Mouse (Mus musculus) embryonic facial prominence, embryonic 12.5 days (tissue): ENCODE data around the gene Hdac10. TPM values are rescaled to one million over a fixed set of nuclear protein-coding genes. Genes with fewer than 3 reads are reported as not detected.

ENCODE experiments used
- ATAC-seq: fragments of 200-750 bp; cut with Nextera tagmentation; 2 replicates; pipeline ENCODE4 v1.8.0; 2017; ENCODE audit not compliant: insufficient number of reproducible peaks, insufficient read depth, low FRiP score, low TSS enrichment
- H3K27ac ChIP-seq: fragments of 300-500 bp; sonication (generic); 2 replicates; pipeline ENCODE4 v1.5.1; 2016; ENCODE audit warnings: mild to moderate bottlenecking
- H3K27me3 ChIP-seq: fragments of 300-500 bp; sonication (generic); 2 replicates; pipeline ENCODE4 v1.6.1; 2016; ENCODE audit warnings: mild to moderate bottlenecking, moderate library complexity
- H3K36me3 ChIP-seq: fragments of 300-500 bp; sonication (generic); 2 replicates; pipeline ENCODE4 v1.6.1; 2016; ENCODE audit warnings: mild to moderate bottlenecking
- H3K4me1 ChIP-seq: fragments of 300-500 bp; sonication (generic); 2 replicates; pipeline ENCODE4 v1.6.1; 2016
- H3K4me2 ChIP-seq: fragments of 300-500 bp; sonication (generic); replicated peaks from 2 replicates; pipeline ENCODE4 v1.6.1; 2016; ENCODE audit warnings: mild to moderate bottlenecking, moderate library complexity
- H3K4me3 ChIP-seq: fragments of 300-500 bp; sonication (generic); 2 replicates; pipeline ENCODE4 v1.5.1; 2016; ENCODE audit warnings: mild to moderate bottlenecking
- H3K9ac ChIP-seq: fragments of 300-500 bp; sonication (generic); 2 replicates; pipeline ENCODE4 v1.6.1; 2016; ENCODE audit warnings: mild to moderate bottlenecking, moderate library complexity
- H3K9me3 ChIP-seq: fragments of 300-500 bp; sonication (generic); 2 replicates; pipeline ENCODE4 v1.6.1; 2016; ENCODE audit warnings: mild to moderate bottlenecking, moderate library complexity
- WGBS: fragments of 180-500 bp; shearing (Covaris S2); methylation state at CpG from one replicate; pipeline ENCODE4 v1.1.7; 2016; 5-methylcytosine and 5-hydroxymethylcytosine counted together
- polyA plus RNA-seq: library from polyadenylated mRNA; unstranded; fragments of >200 nt; fragmentation: Nextera tagmentation; extraction: Ambion mirVana; gene quantifications from 2 replicates; pipeline ENCODE4 v1.2.1, GENCODE M21; 2016

Gene Hdac10
- polyA plus RNA-seq, 1 experiment from 2014 or later, result 20.1 TPM

DNA sequence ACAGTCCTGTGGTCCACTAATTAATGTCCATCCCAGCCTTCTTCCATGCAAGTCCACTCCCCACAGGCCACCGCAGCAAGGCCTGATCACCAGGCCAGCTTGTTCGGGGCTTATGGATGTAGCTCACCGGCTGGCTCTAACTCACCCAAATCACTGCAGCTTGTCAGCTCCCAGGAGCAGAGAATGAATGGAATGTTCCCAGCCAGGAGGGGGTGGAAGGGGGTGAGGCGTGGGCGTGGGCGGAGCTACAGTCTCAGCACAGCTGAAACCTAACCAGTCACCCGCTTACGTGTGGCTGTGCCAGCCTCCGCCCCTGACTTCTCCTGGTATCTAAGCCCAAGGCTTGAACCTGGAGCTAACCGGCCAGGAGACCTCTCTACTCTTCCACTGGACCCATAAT lies 40.9 kb upstream of the Hdac10 start:
- Histone ChIP-seq H3K4me1 (peaks cover 51% of the 10 kb centered on the region), H3K27ac (peak overlapping the region; percentile 84), H3K4me3 (0 out of 2 replicates have a peak overlapping the region, but pooled peaks have one; percentile 3), H3K27me3 (no peaks in the 10 kb centered on the region), H3K9me3 (no peaks in the 10 kb centered on the region), H3K9ac (peak overlapping the region; percentile 43), H3K36me3 (peaks cover 46% of the 10 kb centered on the region), H3K4me2 (peak overlapping the region; percentile 39)
- 5% methylated on average over 10 of the region's 10 CpGs for WGBS
- ATAC-seq, result peak; percentile 64

DNA sequence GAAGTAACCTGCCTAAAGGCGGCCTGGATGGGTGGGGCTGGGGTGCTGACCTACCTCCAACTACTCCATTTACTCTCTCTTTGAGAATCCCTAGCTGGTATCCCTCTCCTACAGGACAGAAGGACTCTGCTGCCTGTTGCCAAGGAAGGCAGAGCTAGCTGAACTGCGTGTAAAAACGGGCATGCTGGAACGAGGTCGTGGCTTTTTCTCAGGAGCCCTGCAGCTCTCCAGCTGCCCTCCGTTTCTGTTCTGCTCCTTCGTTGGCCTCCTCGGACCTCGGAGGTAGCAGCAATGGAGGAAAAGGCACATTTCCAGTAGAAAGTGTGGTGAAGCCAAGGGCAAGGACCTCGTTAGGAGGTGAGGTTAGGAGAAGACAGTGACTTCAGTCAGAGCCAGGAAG lies 40.4 kb upstream of the Hdac10 start:
- H3K27ac ChIP-seq, result peak overlapping the region; percentile 84
- peak overlapping the region; percentile 39 for H3K4me2 ChIP-seq
- WGBS, result 54% methylated on average over 10 of the region's 10 CpGs
- H3K9me3 ChIP-seq, result no peaks in the 10 kb centered on the region
- peaks cover 46% of the 10 kb centered on the region for H3K4me1 ChIP-seq
- no peak overlapping the region; the same call in 1 of the 2 replicates for H3K9ac ChIP-seq
- 0 out of 2 replicates have a peak overlapping the region, but pooled peaks have one; percentile 3 for H3K4me3 ChIP-seq
- peaks cover 51% of the 10 kb centered on the region for H3K36me3 ChIP-seq
- no peaks in the 10 kb centered on the region for H3K27me3 ChIP-seq
- no peak for ATAC-seq

DNA sequence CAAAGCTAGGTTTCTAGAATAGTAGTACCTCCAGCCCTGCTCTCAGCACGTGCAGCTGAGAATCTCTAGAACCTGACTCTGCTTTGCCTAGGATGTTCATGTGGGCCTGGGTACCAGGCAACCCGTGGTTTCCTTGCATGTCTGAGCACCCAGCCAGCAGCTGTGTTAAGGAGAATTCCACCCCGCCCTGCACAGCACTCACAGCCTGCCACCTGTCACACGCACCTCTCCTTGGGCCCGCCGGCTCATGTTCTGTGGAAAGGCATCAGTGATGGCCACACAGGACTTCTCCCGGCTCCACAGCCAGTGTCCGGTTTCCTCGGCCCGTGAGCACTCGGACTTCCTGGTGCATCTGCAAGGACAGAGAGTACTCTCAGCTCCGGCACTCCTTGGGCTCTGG lies 37.0 kb upstream of the Hdac10 start:
- no peak overlapping the region for H3K27ac ChIP-seq
- no peak overlapping the region for H3K4me2 ChIP-seq
- 91% methylated on average over 12 of the region's 12 CpGs for WGBS
- H3K27me3 ChIP-seq, result no peaks in the 10 kb centered on the region
- ATAC-seq, result no peak
- H3K9ac ChIP-seq, result no peak overlapping the region
- peaks cover 18% of the 10 kb centered on the region for H3K4me1 ChIP-seq
- no peaks in the 10 kb centered on the region for H3K9me3 ChIP-seq
- H3K4me3 ChIP-seq, result no peak overlapping the region
- peaks cover 85% of the 10 kb centered on the region for H3K36me3 ChIP-seq

DNA sequence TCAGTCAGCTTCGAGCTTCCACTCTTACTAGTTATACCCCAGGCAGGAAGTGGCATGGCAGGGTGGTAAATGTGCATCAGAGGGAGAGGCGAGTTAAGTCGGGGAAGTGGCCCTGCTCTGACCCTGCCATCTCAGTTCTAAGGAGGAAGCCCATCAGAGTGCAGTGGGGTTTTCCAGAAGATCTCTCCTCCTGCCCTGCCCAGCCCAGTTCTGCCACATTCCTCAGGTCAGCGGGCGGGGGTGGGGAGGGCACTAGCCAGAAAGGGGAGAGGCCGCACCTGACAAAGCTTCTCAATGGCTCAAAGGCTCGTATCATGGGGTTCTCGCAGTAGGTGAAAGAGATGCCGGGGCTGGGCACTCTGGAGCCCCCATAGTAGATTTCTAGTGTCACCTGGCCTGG lies 32.9 kb upstream of the Hdac10 start:
- no peaks in the 10 kb centered on the region for H3K9me3 ChIP-seq
- H3K9ac ChIP-seq, result no peak overlapping the region
- H3K27ac ChIP-seq, result no peak overlapping the region
- no peak overlapping the region for H3K4me3 ChIP-seq
- peaks cover 100% of the 10 kb centered on the region for H3K36me3 ChIP-seq
- no peaks in the 10 kb centered on the region for H3K4me1 ChIP-seq
- no peak overlapping the region for H3K4me2 ChIP-seq
- ATAC-seq, result no peak
- 80% methylated on average over 9 of the region's 9 CpGs for WGBS
- no peaks in the 10 kb centered on the region for H3K27me3 ChIP-seq

DNA sequence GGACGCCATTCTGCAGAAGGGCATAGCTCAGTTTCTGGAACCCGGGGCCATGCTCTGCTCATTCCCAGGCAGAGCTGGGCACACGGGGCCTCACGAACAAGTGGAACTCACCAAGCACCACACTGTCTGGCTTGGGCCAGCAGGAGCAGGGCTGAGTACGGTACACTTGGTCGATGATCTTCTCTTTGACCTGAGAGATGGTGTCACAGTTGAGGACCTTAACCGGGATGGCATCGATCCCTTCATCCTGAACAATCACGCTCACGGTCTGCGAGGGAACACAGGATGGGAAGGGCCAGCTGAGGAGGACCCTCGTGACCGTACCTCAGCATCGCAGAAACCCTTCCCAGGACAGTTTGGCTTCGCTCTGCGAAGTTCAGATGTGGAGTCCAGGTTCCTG lies 30.0 kb upstream of the Hdac10 start:
- Histone ChIP-seq H3K36me3 (peaks cover 100% of the 10 kb centered on the region), H3K4me2 (no peak overlapping the region), H3K9ac (no peak overlapping the region), H3K9me3 (no peaks in the 10 kb centered on the region), H3K4me1 (no peaks in the 10 kb centered on the region), H3K27ac (no peak overlapping the region), H3K4me3 (no peak overlapping the region), H3K27me3 (no peaks in the 10 kb centered on the region)
- ATAC-seq, result no peak
- 96% methylated on average over 16 of the region's 16 CpGs for WGBS

DNA sequence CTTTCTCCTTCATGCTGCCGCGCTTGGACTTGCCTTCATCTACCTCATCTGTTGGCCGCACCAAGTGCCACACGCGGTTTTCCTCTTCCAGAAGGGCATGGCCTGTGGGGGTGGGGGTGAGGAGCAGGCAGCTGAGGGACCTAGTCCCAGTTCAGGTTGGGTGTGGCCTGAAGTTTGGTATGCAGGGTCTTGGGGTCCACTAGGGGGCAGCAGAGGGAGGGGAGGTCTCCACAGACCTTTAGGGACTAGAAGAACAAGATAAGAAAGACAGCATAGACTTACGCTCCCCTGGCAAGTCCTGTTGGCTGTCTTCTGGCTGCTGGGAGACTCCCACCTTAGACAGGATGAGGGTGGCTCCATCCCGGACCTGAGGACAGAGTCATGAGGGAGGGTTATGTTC lies 29.5 kb upstream of the Hdac10 start:
- Histone ChIP-seq H3K4me3 (no peak overlapping the region), H3K4me2 (no peak overlapping the region), H3K9me3 (no peaks in the 10 kb centered on the region), H3K9ac (no peak overlapping the region), H3K27ac (no peak overlapping the region), H3K4me1 (no peaks in the 10 kb centered on the region), H3K36me3 (peaks cover 97% of the 10 kb centered on the region), H3K27me3 (no peaks in the 10 kb centered on the region)
- no peak for ATAC-seq
- WGBS, result 67% methylated on average over 7 of the region's 7 CpGs

DNA sequence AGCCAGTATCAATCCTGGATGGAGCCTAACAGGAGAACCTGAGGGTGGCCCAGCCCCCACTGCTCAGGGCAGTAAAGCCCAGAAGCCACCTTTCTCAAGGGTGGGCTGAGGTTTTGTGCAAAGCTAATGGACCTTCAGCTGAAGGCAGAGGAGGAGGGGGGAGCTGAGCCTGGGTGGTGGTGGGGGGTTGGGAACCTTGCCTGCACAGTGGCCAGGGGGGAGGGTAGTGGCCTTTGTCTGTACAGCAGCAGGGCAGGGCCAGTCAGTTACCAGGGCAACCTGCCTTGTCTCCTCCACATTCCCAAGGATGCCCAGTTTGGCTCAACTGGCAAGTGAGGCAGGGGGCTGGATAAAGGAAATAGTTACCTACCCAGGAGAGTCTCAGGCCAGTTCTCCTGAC lies 23.8 kb upstream of the Hdac10 start:
- Histone ChIP-seq H3K4me2 (no peak overlapping the region), H3K27me3 (peaks cover 28% of the 10 kb centered on the region), H3K4me3 (no peak overlapping the region)

DNA sequence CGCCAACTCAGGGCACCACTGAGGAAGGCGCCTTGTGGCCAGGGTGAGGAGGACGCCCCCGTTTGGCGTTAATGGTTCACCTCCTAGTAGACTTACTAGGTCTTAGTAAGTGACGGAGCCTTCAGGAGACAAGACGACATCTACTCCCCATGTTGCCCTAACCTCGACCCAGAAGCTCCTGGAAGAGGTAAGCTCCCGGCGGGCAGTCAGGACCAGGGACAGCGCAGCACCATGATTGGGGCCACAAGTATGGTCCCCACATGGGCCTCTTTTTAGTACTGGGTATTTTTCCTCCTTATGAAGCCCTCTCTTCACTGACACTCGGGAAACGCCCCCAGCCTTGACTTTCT lies 21.5 kb upstream of the Hdac10 start:
- peaks cover 25% of the 10 kb centered on the region for H3K4me1 ChIP-seq
- peak overlapping the region; percentile 95 for H3K4me2 ChIP-seq
- WGBS, result 2% methylated on average over 13 of the region's 13 CpGs
- no peak for ATAC-seq
- peaks cover 51% of the 10 kb centered on the region for H3K27me3 ChIP-seq
- peak overlapping the region; percentile 66 for H3K4me3 ChIP-seq
- H3K27ac ChIP-seq, result 0 out of 2 replicates have a peak overlapping the region, but pooled peaks have one; percentile 69
- H3K36me3 ChIP-seq, result peaks cover 17% of the 10 kb centered on the region
- H3K9me3 ChIP-seq, result no peaks in the 10 kb centered on the region
- H3K9ac ChIP-seq, result no peak overlapping the region; the same call in 1 of the 2 replicates

More for the DNA sequence above, 23.8 kb upstream of the Hdac10 start:
- no peak for ATAC-seq
- H3K27ac ChIP-seq, result no peak overlapping the region
- peaks cover 40% of the 10 kb centered on the region for H3K36me3 ChIP-seq
- H3K4me1 ChIP-seq, result peaks cover 15% of the 10 kb centered on the region
- H3K9me3 ChIP-seq, result no peaks in the 10 kb centered on the region
- no peak overlapping the region for H3K9ac ChIP-seq

DNA sequence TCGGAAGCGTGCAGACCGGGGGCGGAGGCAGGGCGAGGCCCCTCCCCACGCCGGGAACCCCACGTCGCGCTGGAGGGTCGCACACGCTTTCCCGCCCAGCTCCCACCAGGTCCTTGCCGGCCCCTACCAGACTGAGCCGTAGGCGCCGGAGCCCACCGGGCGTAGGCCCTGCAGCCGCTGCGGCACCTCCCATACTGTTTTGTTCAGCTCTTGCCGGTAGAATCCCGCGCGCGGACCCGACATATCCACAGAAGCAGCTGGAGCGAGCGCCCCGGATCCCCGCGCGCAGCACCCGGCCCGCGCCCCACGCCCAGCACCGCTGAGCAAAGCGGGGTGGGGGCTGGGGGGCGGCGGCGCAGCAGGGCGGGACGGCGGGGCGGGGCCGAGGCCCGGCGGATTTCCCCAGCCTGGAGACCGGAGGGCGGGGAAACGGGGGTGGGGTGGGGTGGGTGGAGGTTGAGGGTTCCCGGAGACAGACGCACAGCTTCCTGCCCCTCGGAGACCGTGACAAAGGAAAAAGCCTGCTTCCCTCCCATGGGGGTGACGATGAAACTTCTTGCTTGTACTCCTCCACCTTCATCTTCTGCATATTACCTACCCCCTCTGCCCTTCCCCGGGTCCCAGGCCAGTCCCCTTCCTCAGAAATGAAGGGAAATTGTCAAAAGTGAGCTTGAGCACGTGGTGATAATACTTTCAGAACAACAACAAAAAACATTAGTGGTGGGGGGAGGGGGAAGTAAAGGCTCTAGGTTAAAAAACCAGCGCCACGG lies 21.0 kb upstream of the Hdac10 start, which contains the start of gene Mapk11:
Mapk11 (minus strand) TSS at position 358 of the 770 bp plus-strand sequence.
- H3K9me3 ChIP-seq, result no peaks in the 10 kb centered on the region
- WGBS, result under 1% methylated on average over 61 of the region's 61 CpGs
- peak within 1 kb of the TSS; percentile 69 for H3K27ac ChIP-seq
- peaks cover 54% of the 10 kb centered on the region for H3K27me3 ChIP-seq
- ATAC-seq, result peak; percentile 31; the same call in 1 of the 2 replicates
- H3K4me3 ChIP-seq, result peak within 1 kb of the TSS; percentile 66
- H3K36me3 ChIP-seq, result peaks cover 12% of the 10 kb centered on the region
- H3K4me1 ChIP-seq, result peaks cover 25% of the 10 kb centered on the region
- peak within 1 kb of the TSS; percentile 95 for H3K4me2 ChIP-seq
- H3K9ac ChIP-seq, result peak within 1 kb of the TSS; percentile 68

DNA sequence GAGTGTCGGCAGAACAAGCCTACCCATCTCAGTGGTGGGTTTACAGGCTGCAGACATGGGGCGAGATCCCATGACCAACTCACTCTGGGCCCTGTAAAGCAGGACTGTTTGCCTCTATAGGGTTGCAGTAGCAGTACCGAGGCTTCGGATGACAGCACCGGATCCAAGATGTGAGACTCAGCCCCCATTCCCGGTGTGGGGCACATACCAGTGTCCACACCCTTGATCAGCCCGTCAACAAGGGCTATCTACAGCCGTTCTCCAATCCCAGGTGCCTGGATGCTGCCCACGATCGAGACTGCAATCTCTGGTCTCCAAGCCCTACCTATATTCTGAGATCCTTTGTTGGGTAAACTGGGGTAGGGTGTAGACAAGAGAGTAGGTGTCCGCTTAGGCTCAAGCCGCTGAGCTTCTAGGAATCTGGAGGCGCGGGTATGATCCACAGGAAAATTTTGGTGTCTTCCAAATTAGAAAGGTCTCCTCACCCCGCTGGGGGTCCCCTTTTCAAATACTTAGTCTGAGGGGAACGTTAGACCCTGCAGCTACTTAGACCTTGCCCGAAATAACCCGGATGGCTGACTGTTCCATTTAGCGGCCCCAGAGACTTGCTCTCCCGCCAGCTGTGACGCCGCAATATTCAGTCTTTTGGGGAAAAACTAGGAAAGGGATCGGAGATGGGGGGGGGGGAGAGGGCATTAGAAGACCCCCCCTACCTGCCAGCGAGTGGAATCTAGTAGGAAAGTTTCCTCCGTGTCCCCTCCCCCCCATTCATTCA lies 20.2 kb upstream of the Hdac10 start:
- peak overlapping the region; percentile 68 for H3K9ac ChIP-seq
- H3K36me3 ChIP-seq, result peaks cover 4% of the 10 kb centered on the region; the same call in 1 of the 2 replicates
- H3K27me3 ChIP-seq, result peaks cover 54% of the 10 kb centered on the region
- H3K27ac ChIP-seq, result peak overlapping the region; percentile 69
- peak overlapping the region; percentile 95 for H3K4me2 ChIP-seq
- WGBS, result 7% methylated on average over 25 of the region's 25 CpGs
- H3K9me3 ChIP-seq, result no peaks in the 10 kb centered on the region
- H3K4me3 ChIP-seq, result peak overlapping the region; percentile 66
- no peak for ATAC-seq
- peaks cover 25% of the 10 kb centered on the region for H3K4me1 ChIP-seq

DNA sequence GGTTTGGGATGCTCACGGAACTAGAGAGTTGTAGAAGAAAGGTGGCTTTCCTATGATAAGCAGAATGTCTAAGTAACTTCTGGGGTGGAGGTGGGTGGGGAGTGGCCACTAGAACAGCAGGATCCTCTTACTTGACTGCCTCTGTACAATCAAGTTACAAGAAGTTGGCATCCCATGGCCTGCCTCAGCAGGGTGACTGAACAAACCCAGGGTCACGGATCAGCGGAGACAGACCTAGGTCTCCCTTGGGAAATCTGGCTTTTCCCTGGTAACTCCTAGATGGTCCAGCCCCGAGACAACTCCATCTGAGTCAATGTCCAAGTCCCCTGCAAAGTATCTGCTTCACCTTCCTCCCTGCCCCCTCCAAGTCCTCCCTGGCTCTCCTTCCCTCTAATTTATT lies 19.4 kb upstream of the Hdac10 start:
- H3K9ac ChIP-seq, result no peak overlapping the region
- peak overlapping the region; percentile 95 for H3K4me2 ChIP-seq
- 52% methylated on average over 4 of the region's 4 CpGs for WGBS
- H3K27me3 ChIP-seq, result peaks cover 60% of the 10 kb centered on the region
- peaks cover 25% of the 10 kb centered on the region for H3K4me1 ChIP-seq
- no peaks in the 10 kb centered on the region for H3K36me3 ChIP-seq
- H3K9me3 ChIP-seq, result no peaks in the 10 kb centered on the region
- H3K27ac ChIP-seq, result no peak overlapping the region
- peak overlapping the region; percentile 66; the same call in 1 of the 2 replicates for H3K4me3 ChIP-seq
- ATAC-seq, result no peak
